8 mouse cellular contexts compared by ENCODE assay signal in the genomic region with DNA sequence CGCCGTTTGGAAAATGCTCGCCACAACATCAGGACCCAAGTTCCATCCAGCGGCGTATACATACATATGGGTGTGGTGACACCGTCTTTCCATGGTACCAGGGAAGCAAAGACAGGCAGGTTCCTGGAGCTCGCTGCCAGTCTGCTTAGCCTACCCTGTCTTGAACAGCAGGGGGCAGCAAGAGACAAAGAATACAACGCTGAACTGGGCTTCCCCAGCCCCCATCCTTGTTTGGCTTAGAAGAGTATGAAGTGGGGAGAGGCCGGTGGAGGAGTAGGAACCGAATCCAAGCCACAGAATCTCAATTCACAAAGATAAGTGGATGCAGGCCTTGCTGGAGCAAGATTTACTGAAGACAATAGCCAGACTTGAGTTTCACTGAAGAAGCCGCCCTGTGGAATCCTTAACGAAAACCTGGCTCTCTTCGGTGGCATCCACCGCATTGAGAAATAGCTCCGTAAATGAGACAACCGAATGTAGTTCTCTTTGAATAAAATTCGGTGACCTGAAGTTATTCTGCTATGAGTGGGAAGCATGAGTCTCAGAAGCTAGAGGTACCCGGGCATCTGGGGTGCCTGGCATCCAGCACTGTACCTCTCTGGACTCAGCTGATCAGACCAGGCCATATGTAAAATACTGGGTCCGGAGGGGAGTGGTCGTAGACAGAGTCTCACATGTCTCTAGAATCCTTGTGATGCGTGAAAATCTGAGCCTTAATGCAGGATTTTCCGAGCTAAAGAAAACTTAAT.
DNase-seq lines count a peak whose midpoint lies in the region; ATAC-seq and TF ChIP-seq lines count a peak whose summit lies in the region.

No protein-coding gene starts in this region.

- no peak for TF ChIP-seq POLR2A in CH12.LX (IDR thresholded peaks at IDR 0.05; ENCODE audit: low read depth, low read length)
- no peak for TF ChIP-seq POLR2A in testis, adult 2 months (IDR thresholded peaks at IDR 0.05; ENCODE audit: control insufficient read depth, low read depth, low read length)

- peaks cover 1% of the 10 kb centered on the region for H3K9me3 ChIP-seq in CH12.LX (replicated peaks; ENCODE audit: low read length)
- no peaks in the 10 kb centered on the region for H3K9me3 ChIP-seq in forebrain, embryonic 10.5 days
- H3K9me3 ChIP-seq in heart, embryonic 13.5 days: 0 out of 2 replicates have a peak, but pooled peaks cover 2% of the 10 kb centered on the region
- H3K9me3 ChIP-seq in kidney, embryonic 15.5 days (replicated peaks): no peaks in the 10 kb centered on the region
- H3K9me3 ChIP-seq in limb, embryonic 13.5 days: no peaks in the 10 kb centered on the region

- 50% methylated on average over 22 of the region's 22 CpGs for WGBS in forebrain, embryonic 10.5 days
- 41% methylated on average over 22 of the region's 22 CpGs for WGBS in heart, embryonic 13.5 days
- 42% methylated on average over 22 of the region's 22 CpGs for WGBS in kidney, embryonic 15.5 days
- WGBS in limb, embryonic 13.5 days: 38% methylated on average over 22 of the region's 22 CpGs

- peak; percentile 87 for DNase-seq in CH12.LX (ENCODE audit: extremely low read depth)
- peak; percentile 83 for DNase-seq in brain, embryonic 18.5 days (ENCODE audit: low read depth, low spot score)
- peak; percentile 75 for DNase-seq in forebrain, embryonic 10.5 days (ENCODE audit: extremely low spot score, low spot score)
- peak; percentile 36 for DNase-seq in naive thymus-derived CD4-positive, alpha-beta T cell, adult 2 months (ENCODE audit: low read depth)

- peak; percentile 63 to 92 for TF ChIP-seq CTCF in CH12.LX (conservative IDR thresholded peaks at IDR 0.05 in 1 of 2, IDR thresholded peaks at IDR 0.05 in 1 of 2; ENCODE audit: low read depth in 2 of 2, low read length in 2 of 2)
- TF ChIP-seq CTCF in testis, adult 2 months (IDR thresholded peaks at IDR 0.05; ENCODE audit: control insufficient read depth, insufficient read depth, insufficient replicate concordance, low read depth, low read length): peak; percentile 75

- TF ChIP-seq EP300 in CH12.LX (IDR thresholded peaks at IDR 0.05; ENCODE audit: low read length): no peak

- H3K36me3 ChIP-seq in CH12.LX (replicated peaks in 1 of 2; ENCODE audit: control insufficient read depth in 1 of 2, insufficient read depth in 1 of 2, low read length in 1 of 2): no peaks in the 10 kb centered on the region
- no peaks in the 10 kb centered on the region for H3K36me3 ChIP-seq in forebrain, embryonic 10.5 days (replicated peaks)
- H3K36me3 ChIP-seq in heart, embryonic 13.5 days: no peaks in the 10 kb centered on the region
- no peaks in the 10 kb centered on the region for H3K36me3 ChIP-seq in kidney, embryonic 15.5 days
- H3K36me3 ChIP-seq in limb, embryonic 13.5 days: no peaks in the 10 kb centered on the region
- H3K36me3 ChIP-seq in testis, adult 2 months (ENCODE audit: control insufficient read depth, insufficient read depth, low read length): no peaks in the 10 kb centered on the region

- H3K9ac ChIP-seq in CH12.LX (ENCODE audit: insufficient read depth, low read depth): no peak overlapping the region
- peak overlapping the region; percentile 40; the same call in 1 of the 2 replicates for H3K9ac ChIP-seq in heart, embryonic 13.5 days
- no peak overlapping the region for H3K9ac ChIP-seq in kidney, embryonic 15.5 days
- H3K9ac ChIP-seq in limb, embryonic 13.5 days: no peak overlapping the region; the same call in none of the 2 replicates

- TF ChIP-seq RAD21 in CH12.LX (IDR thresholded peaks at IDR 0.05; ENCODE audit: low read depth, low read length): peak; percentile 97

- H3K4me3 ChIP-seq in CH12.LX (replicated peaks in 1 of 3; ENCODE audit: low read depth in 2 of 3, low read length in 2 of 3, poor library complexity in 1 of 3): no peak overlapping the region
- no peak overlapping the region for H3K4me3 ChIP-seq in forebrain, embryonic 10.5 days
- no peak overlapping the region for H3K4me3 ChIP-seq in heart, embryonic 13.5 days
- H3K4me3 ChIP-seq in kidney, embryonic 15.5 days (replicated peaks): no peak overlapping the region
- H3K4me3 ChIP-seq in limb, embryonic 13.5 days: no peak overlapping the region
- H3K4me3 ChIP-seq in testis, adult 2 months (ENCODE audit: control insufficient read depth, low read depth, low read length): peak overlapping the region; percentile 3

- peaks cover 11% of the 10 kb centered on the region for H3K27me3 ChIP-seq in CH12.LX (replicated peaks)
- H3K27me3 ChIP-seq in forebrain, embryonic 10.5 days (ENCODE audit: poor library complexity, severe bottlenecking): no peaks in the 10 kb centered on the region
- 0 out of 2 replicates have a peak, but pooled peaks cover 3% of the 10 kb centered on the region for H3K27me3 ChIP-seq in heart, embryonic 13.5 days (replicated peaks)
- no peaks in the 10 kb centered on the region for H3K27me3 ChIP-seq in kidney, embryonic 15.5 days
- no peaks in the 10 kb centered on the region for H3K27me3 ChIP-seq in limb, embryonic 13.5 days
- H3K27me3 ChIP-seq in testis, adult 2 months (ENCODE audit: control insufficient read depth, insufficient read depth, low read length): no peaks in the 10 kb centered on the region

- in situ Hi-C loops in CH12.LX (cut with MboI; ENCODE audit: low pct_ligation_motif_present, low pct_unique_long_range_greater_than_20kb, low sequenced_read_pairs): loop anchor here (10.0 kb wide), 2 partner anchors 431 to 1301 kb away; a partner anchor contains a TSS

- H3K27ac ChIP-seq in CH12.LX (ENCODE audit: insufficient read depth, low read depth): no peak overlapping the region
- peak overlapping the region; percentile 67 for H3K27ac ChIP-seq in forebrain, embryonic 10.5 days
- H3K27ac ChIP-seq in heart, embryonic 13.5 days (replicated peaks): peak overlapping the region; percentile 39; the same call in 1 of the 2 replicates
- peak overlapping the region; percentile 66; the same call in 1 of the 2 replicates for H3K27ac ChIP-seq in kidney, embryonic 15.5 days
- H3K27ac ChIP-seq in limb, embryonic 13.5 days: peak overlapping the region; percentile 79
- H3K27ac ChIP-seq in testis, adult 2 months (ENCODE audit: control insufficient read depth, insufficient read depth, low read depth, low read length): no peak overlapping the region

- peak overlapping the region; percentile 59; the same call in 1 of the 2 replicates for H3K4me2 ChIP-seq in CH12.LX (ENCODE audit: insufficient read depth, low read depth, poor library complexity, severe bottlenecking)
- peak overlapping the region; percentile 51 for H3K4me2 ChIP-seq in heart, embryonic 13.5 days
- 0 out of 2 replicates have a peak overlapping the region, but pooled peaks have one; percentile 30 for H3K4me2 ChIP-seq in kidney, embryonic 15.5 days
- peak overlapping the region; percentile 41 for H3K4me2 ChIP-seq in limb, embryonic 13.5 days (replicated peaks)

- dilution Hi-C loops in CH12.LX (cut with MboI; ENCODE audit: extremely low pct_ligation_motif_present, extremely low pct_unique_long_range_greater_than_20kb, low sequenced_read_pairs): no loop called here

- ATAC-seq in heart, embryonic 13.5 days (ENCODE audit: extremely low read depth, insufficient number of reproducible peaks, low FRiP score, low TSS enrichment): no peak
- ATAC-seq in kidney, embryonic 15.5 days (replicated peaks; ENCODE audit: low FRiP score): peak; percentile 60
- ATAC-seq in limb, embryonic 13.5 days (ENCODE audit: low FRiP score, low read depth): peak; percentile 93

- peaks cover 0 to 7% of the 10 kb centered on the region in 2 experiments; a peak in 2 of 4 replicates for H3K4me1 ChIP-seq in CH12.LX (ENCODE audit: control insufficient read depth in 1 of 2, insufficient read depth in 2 of 2)
- H3K4me1 ChIP-seq in forebrain, embryonic 10.5 days: peaks cover 10% of the 10 kb centered on the region
- peaks cover 18% of the 10 kb centered on the region for H3K4me1 ChIP-seq in heart, embryonic 13.5 days
- peaks cover 12% of the 10 kb centered on the region for H3K4me1 ChIP-seq in kidney, embryonic 15.5 days
- H3K4me1 ChIP-seq in limb, embryonic 13.5 days: peaks cover 34% of the 10 kb centered on the region
- H3K4me1 ChIP-seq in testis, adult 2 months (ENCODE audit: control insufficient read depth, insufficient read depth, low read length): peaks cover 6% of the 10 kb centered on the region

- no peaks in the 10 kb centered on the region for H3K79me2 ChIP-seq in CH12.LX (replicated peaks; ENCODE audit: control insufficient read depth, extremely low read depth, insufficient read depth, poor library complexity, severe bottlenecking)

TF ChIP-seq in CH12.LX, 34 proteins besides CTCF, POLR2A, EP300 and RAD21:
- TF ChIP-seq ZC3H11A (IDR thresholded peaks at IDR 0.05; ENCODE audit: low read depth, low read length) (peak; percentile 35), MAZ (IDR thresholded peaks at IDR 0.05; ENCODE audit: low read depth, low read length) (0 out of 2 replicates have a peak, but pooled peaks have one; percentile 28), CHD2 (IDR thresholded peaks at IDR 0.05; ENCODE audit: low read length) (peak; percentile 76), SMC3 (IDR thresholded peaks at IDR 0.05; ENCODE audit: low read depth, low read length) (peak; percentile 88), ZKSCAN1 (IDR thresholded peaks at IDR 0.05; ENCODE audit: borderline replicate concordance, low read depth, low read length) (no peak), TCF12 (IDR thresholded peaks at IDR 0.05; ENCODE audit: low read depth, low read length) (no peak), PAX5 (IDR thresholded peaks at IDR 0.05; ENCODE audit: low read length) (no peak)

Comparison
In these comparisons a context has a peak if more than half of its experiments do, and no peak if none do; other contexts are left out.
1. DNase-seq: peak in every context shown above with its lines; median percentile 87 in CH12.LX; 83 in brain, embryonic 18.5 days; 75 in forebrain, embryonic 10.5 days; 36 in naive thymus-derived CD4-positive, alpha-beta T cell, adult 2 months.
2. H3K27ac ChIP-seq: peak in forebrain, embryonic 10.5 days (single experiment), heart, embryonic 13.5 days (single experiment), kidney, embryonic 15.5 days (single experiment) and limb, embryonic 13.5 days (single experiment); none in CH12.LX (single experiment) and testis, adult 2 months (single experiment).
3. Peak in every context shown above with its lines, with median percentiles within 50 percentile points of each other: H3K4me2 ChIP-seq.